Comparison of ENCODE assay signal across 19 mouse cellular contexts in the genomic region with DNA sequence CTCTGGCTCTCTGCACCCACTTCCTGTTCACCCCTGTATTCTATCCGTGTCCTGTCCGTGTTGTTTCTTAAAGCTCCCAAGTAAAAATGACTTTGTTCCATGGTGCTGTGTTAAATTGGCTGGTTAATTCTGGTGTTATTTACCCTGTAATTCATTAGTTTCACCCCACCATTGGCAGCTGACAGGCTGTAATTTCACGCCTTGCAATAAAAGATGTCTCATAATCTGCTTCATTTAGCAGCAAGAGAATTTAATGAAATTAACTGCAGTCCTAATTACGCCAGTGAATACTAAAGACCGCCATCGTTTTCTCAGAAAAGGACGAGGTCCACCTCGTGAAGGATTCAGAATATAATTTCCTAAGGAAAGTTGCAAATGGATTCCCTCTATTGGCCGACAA.
"Had no signal": no experiment of that assay in that cellular context is flagged by ENCODE, and none has a peak within 500 bp of the region (broad histone marks: within the 10 kb centered on the region; RNA-seq: fewer than 3 reads in every experiment).

No protein-coding gene starts in this region.

- H3K9me3 ChIP-seq: midbrain, embryonic 10.5 days; midbrain, embryonic 12.5 days; neural tube, embryonic 12.5 days; neural tube, embryonic 15.5 days had no signal

- H3K4me3 ChIP-seq: midbrain, embryonic 10.5 days; midbrain, embryonic 12.5 days; myocyte; neural tube, embryonic 12.5 days; neural tube, embryonic 15.5 days had no signal

- H3K9ac ChIP-seq: lung, embryonic 14.5 days; midbrain, embryonic 12.5 days; neural tube, embryonic 12.5 days; neural tube, embryonic 15.5 days had no signal

- DNase-seq: lung, adult 18-20 months; lung, embryonic 14.5 days; lung, postnatal 10 days; lung, postnatal 4 days; midbrain, embryonic 14.5 days; retina, postnatal 1 day; right cerebral cortex, adult 18-20 months; right cerebral cortex, postnatal 25 days; right cerebral cortex, postnatal 4 days; spleen, adult 18-20 months; thymus, adult 18-20 months; thymus, postnatal 14 days; thymus, postnatal 36 days had no signal

- H3K27ac ChIP-seq: midbrain, embryonic 10.5 days; midbrain, embryonic 12.5 days; neural tube, embryonic 12.5 days; neural tube, embryonic 15.5 days had no signal

- ATAC-seq: midbrain, embryonic 16.5 days had no signal

- H3K4me2 ChIP-seq: lung, embryonic 14.5 days; midbrain, embryonic 12.5 days; neural tube, embryonic 12.5 days; neural tube, embryonic 15.5 days had no signal

- H3K27me3 ChIP-seq: neural tube, embryonic 15.5 days had no signal
